Mouse (Mus musculus) liver, embryonic 13.5 days (tissue): Measurements from ENCODE around the gene Cacna1c. TPM values are rescaled to one million over a fixed set of nuclear protein-coding genes. Genes with fewer than 3 reads are reported as not detected.

ENCODE experiments used
- ATAC-seq: fragments of 200-750 bp; cut with Nextera tagmentation; 2 replicates; pipeline ENCODE4 v1.8.0; 2017; ENCODE audit warnings: low read depth, mild to moderate bottlenecking, moderate number of reproducible peaks, moderate library complexity
- DNase-seq: peaks from one replicate; pipeline ENCODE4 v3.0.0; 2022
- H3K27ac ChIP-seq: fragments of 300-500 bp; sonication (generic); 2 replicates; pipeline ENCODE4 v1.5.1; 2015; ENCODE audit warnings: moderate library complexity, mild to moderate bottlenecking, inconsistent platforms
- H3K27me3 ChIP-seq: fragments of 300-500 bp; sonication (generic); 2 replicates; pipeline ENCODE4 v1.6.1; 2015; ENCODE audit warnings: mild to moderate bottlenecking, inconsistent platforms
- H3K36me3 ChIP-seq: fragments of 300-500 bp; sonication (generic); 2 replicates; pipeline ENCODE4 v1.6.1; 2015; ENCODE audit warnings: mild to moderate bottlenecking, inconsistent platforms
- H3K4me1 ChIP-seq: fragments of 300-500 bp; sonication (generic); replicated peaks from 2 replicates; pipeline ENCODE4 v1.6.1; 2015; ENCODE audit warnings: inconsistent platforms
- H3K4me2 ChIP-seq: fragments of 300-500 bp; sonication (generic); 2 replicates; pipeline ENCODE4 v1.6.1; 2015; ENCODE audit warnings: inconsistent platforms, mild to moderate bottlenecking, moderate library complexity
- H3K4me3 ChIP-seq: fragments of 300-500 bp; sonication (generic); replicated peaks from 2 replicates; pipeline ENCODE4 v1.5.1; 2015; ENCODE audit warnings: mild to moderate bottlenecking, inconsistent platforms
- H3K9ac ChIP-seq: fragments of 300-500 bp; sonication (generic); 2 replicates; pipeline ENCODE4 v1.6.1; 2015; ENCODE audit warnings: mild to moderate bottlenecking, inconsistent platforms
- H3K9me3 ChIP-seq: fragments of 300-500 bp; sonication (generic); replicated peaks from 2 replicates; pipeline ENCODE4 v1.6.1; 2016; ENCODE audit warnings: inconsistent platforms
- WGBS: fragments of 180-500 bp; shearing (Covaris S2); methylation state at CpG from one replicate; pipeline ENCODE4 v1.1.7; 2015; ENCODE audit not compliant: insufficient replicate concordance; 5-methylcytosine and 5-hydroxymethylcytosine counted together
- polyA plus RNA-seq: library from polyadenylated mRNA; unstranded; fragments of >200 nt; fragmentation: Nextera tagmentation; extraction: Ambion mirVana; gene quantifications from 2 replicates; pipeline ENCODE4 v1.2.1, GENCODE M21; 2015

Gene Cacna1c
- polyA plus RNA-seq, 1 experiment from 2014 or later, result 0.25 TPM

DNA sequence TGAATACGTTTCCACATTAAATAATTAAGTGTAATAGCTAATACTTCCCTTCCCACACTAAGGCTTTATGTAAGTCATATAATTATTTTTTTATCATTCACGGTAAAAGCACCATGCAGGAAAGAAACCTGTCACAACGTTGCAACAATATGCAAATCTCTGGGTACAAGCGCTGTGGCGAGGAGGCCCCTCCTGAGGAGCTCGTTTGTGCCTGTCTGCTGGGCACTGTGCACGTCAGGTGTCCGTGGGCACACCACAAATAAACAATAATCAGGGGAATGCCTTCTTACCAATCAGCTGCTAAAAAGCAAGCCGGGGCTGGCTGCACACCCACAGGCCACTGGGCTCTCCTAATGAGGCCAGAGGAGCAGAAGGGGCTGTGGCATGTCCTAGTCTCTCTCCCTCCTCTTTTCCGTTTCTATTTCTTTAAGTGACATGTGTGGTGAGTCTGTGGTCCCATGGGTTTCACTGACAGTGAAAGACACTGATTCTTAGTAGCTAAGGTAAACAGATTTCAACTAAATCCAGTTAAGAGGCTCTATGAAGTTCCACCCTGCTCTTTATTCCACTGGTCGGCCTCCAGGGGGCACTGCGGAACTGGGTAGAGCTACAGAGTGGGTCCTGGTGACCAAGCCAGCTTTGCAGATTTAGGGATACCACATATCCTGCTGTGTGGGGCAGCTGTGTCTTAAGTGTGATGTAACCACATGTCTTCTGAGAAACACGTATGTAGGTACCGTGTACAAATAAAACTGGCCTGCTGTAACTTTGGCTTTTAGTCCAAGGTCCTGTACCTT, 549.8 kb downstream of the Cacna1c start:
- DNase-seq (peak; percentile 56), ATAC-seq (peak; percentile 48; the same call in 1 of the 2 replicates)
- H3K27ac ChIP-seq, result no peak overlapping the region
- H3K36me3 ChIP-seq, result no peaks in the 10 kb centered on the region
- no peaks in the 10 kb centered on the region for H3K4me1 ChIP-seq
- H3K27me3 ChIP-seq, result no peaks in the 10 kb centered on the region
- no peak overlapping the region for H3K4me3 ChIP-seq
- no peak overlapping the region for H3K9ac ChIP-seq
- H3K9me3 ChIP-seq, result no peaks in the 10 kb centered on the region
- 41% methylated on average over 14 of the region's 14 CpGs for WGBS
- no peak overlapping the region for H3K4me2 ChIP-seq

DNA sequence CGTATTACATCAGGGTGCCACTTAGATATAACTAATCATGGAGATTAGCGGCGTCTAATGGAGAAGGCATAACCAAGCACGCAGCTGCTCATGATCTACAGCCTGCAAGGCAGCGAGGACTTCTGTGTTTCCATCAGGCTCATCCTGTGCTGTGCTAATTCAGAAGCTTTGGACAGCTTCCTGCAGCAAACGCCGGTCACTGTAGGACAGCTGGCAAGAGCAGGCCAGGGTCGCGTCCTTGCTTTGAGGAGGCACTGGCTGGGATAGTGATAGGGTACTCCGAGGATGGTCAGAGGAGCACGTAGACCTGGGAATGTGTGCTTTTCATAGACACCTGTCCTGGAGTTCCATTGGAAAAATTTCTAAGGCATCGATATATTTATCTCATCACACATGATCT, 551.4 kb downstream of the Cacna1c start:
- no peak for DNase-seq
- WGBS, result 70% methylated on average over 12 of the region's 12 CpGs
- Histone ChIP-seq H3K27me3 (no peaks in the 10 kb centered on the region), H3K4me3 (no peak overlapping the region), H3K27ac (no peak overlapping the region), H3K4me2 (no peak overlapping the region), H3K36me3 (no peaks in the 10 kb centered on the region), H3K9me3 (no peaks in the 10 kb centered on the region), H3K4me1 (no peaks in the 10 kb centered on the region), H3K9ac (no peak overlapping the region)
- ATAC-seq, result no peak

DNA sequence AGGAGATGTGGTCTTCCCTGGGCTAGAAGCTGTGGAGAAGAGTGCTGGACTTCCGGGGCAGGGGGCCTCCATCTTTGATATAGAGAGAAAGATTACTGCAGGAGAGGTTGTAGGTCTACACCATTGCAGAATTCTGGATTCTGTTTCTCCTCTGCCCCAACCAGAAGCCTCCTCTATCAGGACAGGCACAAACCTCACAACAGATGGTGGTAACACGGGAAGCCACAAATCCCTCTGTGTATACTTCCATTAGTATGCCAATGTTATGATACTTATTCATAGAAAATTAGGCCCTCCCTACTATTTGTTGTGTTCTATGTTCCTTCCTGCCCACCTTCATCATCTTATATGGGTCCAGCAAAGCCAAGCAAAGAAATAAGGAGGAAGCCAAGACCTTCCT, 552.7 kb downstream of the Cacna1c start:
- Histone ChIP-seq H3K36me3 (no peaks in the 10 kb centered on the region), H3K4me3 (no peak overlapping the region), H3K4me1 (no peaks in the 10 kb centered on the region), H3K4me2 (no peak overlapping the region), H3K27ac (no peak overlapping the region), H3K27me3 (no peaks in the 10 kb centered on the region), H3K9ac (no peak overlapping the region), H3K9me3 (no peaks in the 10 kb centered on the region)
- 79% methylated on average over 2 of the region's 2 CpGs for WGBS
- no peak for ATAC-seq
- no peak for DNase-seq

GRCm38 (mm10) chr6:118641671-118642325, 554.4 kb downstream of the Cacna1c start:
- H3K4me2 ChIP-seq, result no peak overlapping the region
- no peaks in the 10 kb centered on the region for H3K36me3 ChIP-seq
- H3K4me1 ChIP-seq, result no peaks in the 10 kb centered on the region
- ATAC-seq, result no peak
- H3K9ac ChIP-seq, result no peak overlapping the region
- DNase-seq, result no peak
- no peak overlapping the region for H3K27ac ChIP-seq
- WGBS, result 45% methylated on average over 6 of the region's 6 CpGs
- H3K9me3 ChIP-seq, result no peaks in the 10 kb centered on the region
- H3K27me3 ChIP-seq, result no peaks in the 10 kb centered on the region
- no peak overlapping the region for H3K4me3 ChIP-seq

- Histone ChIP-seq H3K4me2 (no peak overlapping the region), H3K9me3 (no peaks in the 10 kb centered on the region), H3K4me3 (no peak overlapping the region), H3K27ac (no peak overlapping the region), H3K9ac (no peak overlapping the region), H3K4me1 (no peaks in the 10 kb centered on the region), H3K27me3 (no peaks in the 10 kb centered on the region), H3K36me3 (no peaks in the 10 kb centered on the region)
- WGBS, result 59% methylated on average over 2 of the region's 2 CpGs
- no peak for DNase-seq
- ATAC-seq, result no peak
Measured at GRCm38 (mm10) chr6:118639816-118640215, 556.4 kb downstream of the Cacna1c start.

DNA sequence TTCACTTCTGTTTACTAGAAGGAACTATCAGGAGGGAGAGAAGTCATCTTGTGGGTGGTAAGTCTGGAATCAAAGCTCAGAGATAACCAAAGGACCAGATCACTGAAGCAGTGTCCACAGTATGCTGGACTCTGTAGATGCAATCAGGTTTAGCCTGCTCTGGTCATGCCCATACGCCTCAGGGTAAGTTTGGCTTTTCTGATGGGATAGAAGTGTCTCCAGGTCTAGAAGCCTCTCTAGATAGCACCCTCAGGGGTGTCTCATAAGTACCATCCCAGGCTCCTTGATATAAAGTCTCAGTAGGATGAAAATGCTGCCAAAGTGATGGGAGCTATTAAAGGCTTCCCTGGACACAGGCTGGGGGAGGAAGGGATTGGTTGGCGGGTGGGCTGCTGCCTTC, 557.3 kb downstream of the Cacna1c start:
- Histone ChIP-seq H3K27ac (no peak overlapping the region), H3K9ac (no peak overlapping the region), H3K27me3 (no peaks in the 10 kb centered on the region), H3K9me3 (no peaks in the 10 kb centered on the region), H3K4me1 (no peaks in the 10 kb centered on the region), H3K36me3 (no peaks in the 10 kb centered on the region), H3K4me3 (no peak overlapping the region), H3K4me2 (no peak overlapping the region)
- WGBS, result 71% methylated on average over 2 of the region's 2 CpGs
- DNase-seq (no peak), ATAC-seq (no peak)

GRCm38 (mm10) chr6:118632491-118632890, 563.7 kb downstream of the Cacna1c start:
- DNase-seq, result no peak
- Histone ChIP-seq H3K9me3 (no peaks in the 10 kb centered on the region), H3K4me2 (no peak overlapping the region), H3K9ac (no peak overlapping the region), H3K27ac (no peak overlapping the region), H3K4me3 (no peak overlapping the region), H3K4me1 (no peaks in the 10 kb centered on the region), H3K36me3 (no peaks in the 10 kb centered on the region), H3K27me3 (no peaks in the 10 kb centered on the region)
- WGBS, result 61% methylated on average over 2 of the region's 2 CpGs
- ATAC-seq, result no peak

DNA sequence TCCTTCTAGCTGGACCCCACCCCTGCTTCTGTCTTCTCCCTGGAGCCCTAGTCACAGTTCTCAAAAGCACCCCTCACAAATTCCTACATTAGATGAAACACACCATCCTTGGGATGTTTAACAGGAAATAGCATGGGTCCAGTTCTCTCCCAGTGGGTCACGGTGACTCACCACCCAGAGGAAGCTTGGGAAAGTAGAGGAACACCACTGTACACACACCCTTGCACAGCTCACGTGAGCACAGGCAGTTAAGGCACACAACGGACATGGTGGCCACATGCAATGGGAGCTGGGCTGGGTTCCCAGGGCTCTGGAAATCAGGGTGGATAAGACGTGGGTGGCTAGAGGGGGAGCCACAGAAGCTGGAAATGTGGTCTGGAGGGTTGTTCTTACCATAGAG, 566.2 kb downstream of the Cacna1c start:
- Histone ChIP-seq H3K27ac (no peak overlapping the region), H3K4me1 (no peaks in the 10 kb centered on the region), H3K4me3 (no peak overlapping the region), H3K27me3 (no peaks in the 10 kb centered on the region), H3K9ac (no peak overlapping the region), H3K9me3 (no peaks in the 10 kb centered on the region), H3K4me2 (no peak overlapping the region), H3K36me3 (no peaks in the 10 kb centered on the region)
- whole genome bisulfite sequencing, result 42% methylated on average over 4 of the region's 4 CpGs
- DNase-seq, result no peak
- no peak for ATAC-seq

- Histone ChIP-seq H3K4me2 (no peak overlapping the region), H3K4me1 (no peaks in the 10 kb centered on the region; the same call in 1 of the 2 replicates), H3K4me3 (no peak overlapping the region), H3K27me3 (no peaks in the 10 kb centered on the region), H3K27ac (no peak overlapping the region), H3K9ac (no peak overlapping the region), H3K36me3 (no peaks in the 10 kb centered on the region), H3K9me3 (no peaks in the 10 kb centered on the region)
- WGBS, result 52% methylated on average over 4 of the region's 4 CpGs
- ATAC-seq (no peak), DNase-seq (no peak)
Measured at GRCm38 (mm10) chr6:118626246-118626645, 570.0 kb downstream of the Cacna1c start.

DNA sequence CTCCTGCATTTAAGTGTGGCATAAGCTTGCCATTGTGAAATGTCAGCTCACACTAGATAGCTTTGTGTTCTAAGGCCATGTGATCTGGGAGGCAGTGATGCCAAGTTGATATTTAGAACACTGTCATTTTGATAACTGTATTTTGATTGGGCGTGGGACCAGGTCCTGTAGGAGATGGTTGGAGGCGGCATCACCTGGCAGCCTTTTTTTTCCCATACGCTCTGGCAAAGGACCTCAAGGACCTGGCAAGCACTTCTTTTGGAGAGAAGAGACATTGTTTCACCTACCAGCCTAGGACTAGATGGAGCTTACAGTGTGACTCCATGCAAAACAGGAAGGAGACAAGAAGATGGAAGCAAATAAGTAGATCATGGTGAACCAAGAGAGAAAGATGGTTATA, 572.6 kb downstream of the Cacna1c start:
- ATAC-seq (no peak), DNase-seq (no peak)
- no peaks in the 10 kb centered on the region for H3K27me3 ChIP-seq
- no peaks in the 10 kb centered on the region; the same call in 1 of the 2 replicates for H3K4me1 ChIP-seq
- no peaks in the 10 kb centered on the region for H3K36me3 ChIP-seq
- WGBS, result 72% methylated on average over 3 of the region's 3 CpGs
- H3K27ac ChIP-seq, result no peak overlapping the region
- H3K9ac ChIP-seq, result no peak overlapping the region
- H3K9me3 ChIP-seq, result no peaks in the 10 kb centered on the region
- no peak overlapping the region for H3K4me2 ChIP-seq
- H3K4me3 ChIP-seq, result no peak overlapping the region

DNA sequence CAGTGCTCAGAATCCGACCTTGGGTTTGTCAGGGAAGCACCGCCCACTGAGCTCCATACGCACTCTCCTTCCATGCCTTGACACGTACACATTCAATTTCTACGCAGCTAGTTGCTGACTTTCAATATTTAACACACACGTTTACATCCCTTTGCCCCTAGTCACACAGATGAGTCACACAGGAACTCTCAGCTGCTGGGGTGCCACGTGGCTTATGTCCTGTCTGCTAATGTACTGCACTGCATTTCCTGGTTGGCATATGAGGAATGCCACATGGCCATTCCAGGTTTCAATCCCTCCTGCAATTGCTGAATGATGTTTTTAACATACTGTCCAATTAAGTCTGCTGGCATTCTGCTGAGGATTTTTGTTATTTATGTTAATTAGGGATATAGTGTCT, 574.4 kb downstream of the Cacna1c start:
- DNase-seq (no peak), ATAC-seq (no peak)
- Histone ChIP-seq H3K9me3 (no peaks in the 10 kb centered on the region), H3K27ac (no peak overlapping the region), H3K27me3 (no peaks in the 10 kb centered on the region), H3K4me3 (no peak overlapping the region), H3K4me1 (no peaks in the 10 kb centered on the region; the same call in 1 of the 2 replicates), H3K36me3 (no peaks in the 10 kb centered on the region), H3K9ac (no peak overlapping the region), H3K4me2 (no peak overlapping the region)
- 23% methylated on average over 7 of the region's 7 CpGs for WGBS

- 69% methylated on average over 3 of the region's 3 CpGs for WGBS
- no peaks in the 10 kb centered on the region; the same call in 1 of the 2 replicates for H3K4me1 ChIP-seq
- H3K9ac ChIP-seq, result no peak overlapping the region
- H3K9me3 ChIP-seq, result no peaks in the 10 kb centered on the region
- H3K36me3 ChIP-seq, result no peaks in the 10 kb centered on the region
- H3K27ac ChIP-seq, result no peak overlapping the region
- no peak overlapping the region for H3K4me3 ChIP-seq
- DNase-seq (no peak), ATAC-seq (no peak)
- no peaks in the 10 kb centered on the region for H3K27me3 ChIP-seq
- no peak overlapping the region for H3K4me2 ChIP-seq
Measured at GRCm38 (mm10) chr6:118621406-118621805, 574.8 kb downstream of the Cacna1c start.
